Mouse (Mus musculus): ENCODE data around the gene Ryk. TPM values are rescaled to one million over a fixed set of nuclear protein-coding genes. Genes with fewer than 3 reads are reported as not detected.
"Not testable (repeated sequence)": the region's sequence is repeated elsewhere in the genome, so short reads cannot be mapped to it uniquely, and the experiment has no call there.

Ryk gene
- polyA plus RNA-seq, 1 experiment from 2014 or later: 4.7 TPM

- no peak for ATAC-seq
These were observed 72.1 kb downstream of the Ryk start for GRCm38 (mm10) chr9:102906781-102907180.

GRCm38 (mm10) chr9:102907521-102908246 lies 73.0 kb downstream of the Ryk start:
- Histone ChIP-seq H3K9me3 (ENCODE audit: low read length) (no peaks in the 10 kb centered on the region), H3K4me1 (ENCODE audit: insufficient read depth) (no peaks in the 10 kb centered on the region), H3K36me3 (replicated peaks; ENCODE audit: insufficient read depth, low read length) (peaks cover 17% of the 10 kb centered on the region), H3K4me2 (ENCODE audit: low read depth, low read length) (no peak overlapping the region), H3K27me3 (ENCODE audit: insufficient read depth, low read length) (no peaks in the 10 kb centered on the region), H3K9ac (replicated peaks) (no peak overlapping the region), H3K4me3 (ENCODE audit: low read depth, low read length) (no peak overlapping the region), H3K27ac (ENCODE audit: low read depth) (no peak overlapping the region)
- 86% methylated on average over 11 of the region's 11 CpGs for WGBS (ENCODE audit: insufficient replicate concordance)
- no peak for TF ChIP-seq EP300 (IDR thresholded peaks at IDR 0.05; ENCODE audit: low read depth)
- no peak for TF ChIP-seq CTCF (IDR thresholded peaks at IDR 0.05; ENCODE audit: low read depth)
- ATAC-seq (no peak), DNase-seq (no peak)

More at GRCm38 (mm10) chr9:102906781-102907180, 72.1 kb downstream of the Ryk start:
- Histone ChIP-seq H3K36me3 (replicated peaks; ENCODE audit: insufficient read depth, low read length) (peaks cover 19% of the 10 kb centered on the region), H3K4me2 (ENCODE audit: low read depth, low read length) (no peak overlapping the region), H3K27me3 (ENCODE audit: insufficient read depth, low read length) (no peaks in the 10 kb centered on the region), H3K4me1 (ENCODE audit: insufficient read depth) (no peaks in the 10 kb centered on the region), H3K4me3 (ENCODE audit: low read depth, low read length) (no peak overlapping the region), H3K27ac (ENCODE audit: low read depth) (no peak overlapping the region), H3K9me3 (ENCODE audit: low read length) (no peaks in the 10 kb centered on the region), H3K9ac (replicated peaks) (no peak overlapping the region)
- 85% methylated on average over 12 of the region's 12 CpGs for WGBS (ENCODE audit: insufficient replicate concordance)
- DNase-seq: no peak
- TF ChIP-seq CTCF (IDR thresholded peaks at IDR 0.05; ENCODE audit: low read depth) (no peak), EP300 (IDR thresholded peaks at IDR 0.05; ENCODE audit: low read depth) (no peak)

- ATAC-seq (no peak), DNase-seq (no peak)
- Histone ChIP-seq H3K4me1 (ENCODE audit: insufficient read depth) (no peaks in the 10 kb centered on the region), H3K27me3 (ENCODE audit: insufficient read depth, low read length) (no peaks in the 10 kb centered on the region), H3K9me3 (ENCODE audit: low read length) (no peaks in the 10 kb centered on the region), H3K4me2 (ENCODE audit: low read depth, low read length) (no peak overlapping the region), H3K9ac (replicated peaks) (no peak overlapping the region), H3K27ac (ENCODE audit: low read depth) (no peak overlapping the region), H3K4me3 (ENCODE audit: low read depth, low read length) (no peak overlapping the region), H3K36me3 (replicated peaks; ENCODE audit: insufficient read depth, low read length) (peaks cover 15% of the 10 kb centered on the region)
- TF ChIP-seq EP300 (IDR thresholded peaks at IDR 0.05; ENCODE audit: low read depth) (no peak), CTCF (IDR thresholded peaks at IDR 0.05; ENCODE audit: low read depth) (no peak)
- 86% methylated on average over 3 of the region's 3 CpGs for WGBS (ENCODE audit: insufficient replicate concordance)
These were observed 76.8 kb downstream of the Ryk start for GRCm38 (mm10) chr9:102911526-102911925.

- H3K27ac ChIP-seq (ENCODE audit: low read depth): no peak overlapping the region
- no peak overlapping the region for H3K4me3 ChIP-seq (ENCODE audit: low read depth, low read length)
- H3K4me2 ChIP-seq (ENCODE audit: low read depth, low read length): no peak overlapping the region
- ATAC-seq (no peak), DNase-seq (no peak)
- no peak for TF ChIP-seq CTCF (IDR thresholded peaks at IDR 0.05; ENCODE audit: low read depth)
- TF ChIP-seq EP300 (IDR thresholded peaks at IDR 0.05; ENCODE audit: low read depth): no peak
- H3K4me1 ChIP-seq (ENCODE audit: insufficient read depth): no peaks in the 10 kb centered on the region
- H3K9ac ChIP-seq (replicated peaks): no peak overlapping the region
- no peaks in the 10 kb centered on the region for H3K27me3 ChIP-seq (ENCODE audit: insufficient read depth, low read length)
- H3K9me3 ChIP-seq (ENCODE audit: low read length): no peaks in the 10 kb centered on the region
- H3K36me3 ChIP-seq (replicated peaks; ENCODE audit: insufficient read depth, low read length): peaks cover 10% of the 10 kb centered on the region
- 87% methylated on average over 10 of the region's 10 CpGs for WGBS (ENCODE audit: insufficient replicate concordance)
These were observed 77.9 kb downstream of the Ryk start for GRCm38 (mm10) chr9:102912516-102913035.

GRCm38 (mm10) chr9:102913597-102913996 lies 78.9 kb downstream of the Ryk start:
- H3K4me3 ChIP-seq (ENCODE audit: low read depth, low read length); H3K27me3 ChIP-seq (ENCODE audit: insufficient read depth, low read length); ATAC-seq; H3K27ac ChIP-seq (ENCODE audit: low read depth); H3K4me2 ChIP-seq (ENCODE audit: low read depth, low read length); H3K36me3 ChIP-seq (replicated peaks; ENCODE audit: insufficient read depth, low read length); H3K9ac ChIP-seq (replicated peaks); DNase-seq; H3K9me3 ChIP-seq (ENCODE audit: low read length); H3K4me1 ChIP-seq (ENCODE audit: insufficient read depth): not testable (repeated sequence)
- 77% methylated on average over 3 of the region's 3 CpGs for WGBS (ENCODE audit: insufficient replicate concordance)

GRCm38 (mm10) chr9:102914583-102914982 lies 79.9 kb downstream of the Ryk start:
- no peaks in the 10 kb centered on the region for H3K4me1 ChIP-seq (ENCODE audit: insufficient read depth)
- H3K27ac ChIP-seq (ENCODE audit: low read depth): no peak overlapping the region
- peaks cover 4% of the 10 kb centered on the region; the same call in 1 of the 2 replicates for H3K36me3 ChIP-seq (replicated peaks; ENCODE audit: insufficient read depth, low read length)
- H3K9ac ChIP-seq (replicated peaks): no peak overlapping the region
- ATAC-seq (no peak), DNase-seq (no peak)
- TF ChIP-seq EP300 (IDR thresholded peaks at IDR 0.05; ENCODE audit: low read depth) (no peak), CTCF (IDR thresholded peaks at IDR 0.05; ENCODE audit: low read depth) (no peak)
- H3K4me2 ChIP-seq (ENCODE audit: low read depth, low read length): no peak overlapping the region
- 32% methylated on average over 1 of the region's 1 CpGs for WGBS (ENCODE audit: insufficient replicate concordance)
- H3K4me3 ChIP-seq (ENCODE audit: low read depth, low read length): no peak overlapping the region
- H3K27me3 ChIP-seq (ENCODE audit: insufficient read depth, low read length): no peaks in the 10 kb centered on the region
- H3K9me3 ChIP-seq (ENCODE audit: low read length): no peaks in the 10 kb centered on the region
